Mouse (Mus musculus) layer of hippocampus, adult 2 months (tissue): Measurements from ENCODE around the gene 1190007I07Rik. TPM values are rescaled to one million over a fixed set of nuclear protein-coding genes. Genes with fewer than 3 reads are reported as not detected.
"Not testable (repeated sequence)": the region's sequence is repeated elsewhere in the genome, so short reads cannot be mapped to it uniquely, and the experiment has no call there.

Source experiments
- DNase-seq, 2 experiments: peaks; one replicate each; pipeline ENCODE4 v3.0.0; 2022; ENCODE audit warnings: low spot score in 2 of 2
- H3K27ac ChIP-seq: fragments of 200-600 bp; 2 replicates; pipeline ENCODE4 v1.8.1; 2022
- H3K4me3 ChIP-seq: fragments of 200-600 bp; 2 replicates; pipeline ENCODE4 v1.8.1; 2022; ENCODE audit warnings: mild to moderate bottlenecking
- CTCF ChIP-seq: fragments of 200-600 bp; conservative IDR thresholded peaks from 2 replicates; pipeline ENCODE4 v1.8.1; 2022; ENCODE audit warnings: antibody characterized with exemption, mild to moderate bottlenecking, moderate library complexity
- total RNA-seq, 2 experiments: library from RNA; stranded (reverse); gene quantifications; 2 replicates each; pipeline ENCODE4 v1.2.3; 2021

1190007I07Rik gene
- total RNA-seq, 2 experiments from 2014 or later: 21.7 to 23.1 TPM

DNA sequence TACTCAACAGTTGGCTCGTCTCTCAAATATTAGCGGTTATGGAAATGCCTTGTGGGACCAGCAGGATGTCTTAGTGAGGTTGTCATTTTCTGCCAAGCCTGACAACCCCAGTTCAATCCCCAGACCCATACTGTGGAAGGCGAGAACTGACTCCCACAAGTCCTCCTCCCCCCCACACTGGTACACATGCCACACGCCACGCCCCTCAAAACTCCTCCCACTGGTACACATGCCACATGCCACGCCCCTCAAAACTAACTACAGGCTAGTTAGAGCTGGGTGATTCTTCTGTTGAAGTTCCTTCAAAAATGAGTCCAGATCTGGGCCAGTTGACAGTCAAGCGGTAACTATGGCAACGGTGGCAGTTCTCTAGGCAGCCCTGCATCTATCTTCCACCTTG, 23.1 kb upstream of the 1190007I07Rik start:
- no peak for TF ChIP-seq CTCF
- DNase-seq: no peak
- Histone ChIP-seq H3K27ac (no peak overlapping the region), H3K4me3 (no peak overlapping the region)

- Histone ChIP-seq H3K4me3 (no peak overlapping the region), H3K27ac (no peak overlapping the region)
- TF ChIP-seq CTCF: no peak
- no peak for DNase-seq
Observed at GRCm38 (mm10) chr10:82641481-82641880, 18.5 kb upstream of the 1190007I07Rik start.

GRCm38 (mm10) chr10:82639032-82639698, 16.1 kb upstream of the 1190007I07Rik start:
- no peak overlapping the region for H3K4me3 ChIP-seq
- H3K27ac ChIP-seq: 0 out of 2 replicates have a peak overlapping the region, but pooled peaks have one; percentile 43
- no peak for DNase-seq
- peak; percentile 71 for TF ChIP-seq CTCF

- DNase-seq: no peak
- no peak for TF ChIP-seq CTCF
- no peak overlapping the region for H3K27ac ChIP-seq
- H3K4me3 ChIP-seq: no peak overlapping the region
Observed at GRCm38 (mm10) chr10:82636321-82636720, 13.3 kb upstream of the 1190007I07Rik start.

- TF ChIP-seq CTCF: no peak
- no peak overlapping the region for H3K4me3 ChIP-seq
- no peak for DNase-seq
- no peak overlapping the region for H3K27ac ChIP-seq
Observed at GRCm38 (mm10) chr10:82634348-82634747, 11.3 kb upstream of the 1190007I07Rik start.

DNA sequence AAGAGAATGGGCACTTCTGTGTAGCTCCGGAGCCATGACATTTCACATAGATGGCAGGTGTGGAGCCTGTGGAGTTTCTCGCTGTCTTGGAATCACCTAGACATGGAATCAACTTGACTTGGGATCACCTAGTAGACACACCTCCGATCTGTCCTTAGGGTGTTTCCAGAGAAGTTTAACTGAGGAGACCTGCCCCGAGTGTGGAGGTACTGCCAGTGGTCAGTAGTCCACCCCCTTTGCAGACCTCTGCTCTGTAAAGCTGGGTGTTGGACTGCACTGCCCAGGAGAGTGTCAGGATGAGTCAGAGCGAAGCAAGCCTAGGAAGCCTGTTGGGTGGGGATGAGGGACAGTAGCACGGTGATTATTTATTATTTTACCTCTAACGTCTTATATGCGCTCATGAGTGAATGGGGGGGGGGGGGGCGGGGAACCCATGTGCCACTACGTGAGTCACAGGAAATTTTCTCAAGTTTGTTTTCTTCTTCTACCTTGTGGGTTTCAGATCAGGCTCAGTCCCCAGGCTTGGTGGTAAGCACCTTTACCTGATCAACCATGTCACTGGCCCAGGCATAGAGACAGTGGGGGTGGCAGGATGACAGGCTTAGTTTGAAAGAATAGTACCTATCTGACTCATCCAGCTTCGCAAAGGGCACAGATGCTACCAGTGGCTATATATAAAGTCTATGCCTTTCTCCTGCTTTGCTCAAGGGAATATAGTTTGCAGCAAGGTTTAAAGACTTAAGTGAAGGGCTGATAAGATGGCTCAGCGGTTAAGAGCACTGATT, 9.7 kb upstream of the 1190007I07Rik start:
- H3K27ac ChIP-seq: no peak overlapping the region
- no peak overlapping the region for H3K4me3 ChIP-seq
- no peak for TF ChIP-seq CTCF
- no peak for DNase-seq

DNA sequence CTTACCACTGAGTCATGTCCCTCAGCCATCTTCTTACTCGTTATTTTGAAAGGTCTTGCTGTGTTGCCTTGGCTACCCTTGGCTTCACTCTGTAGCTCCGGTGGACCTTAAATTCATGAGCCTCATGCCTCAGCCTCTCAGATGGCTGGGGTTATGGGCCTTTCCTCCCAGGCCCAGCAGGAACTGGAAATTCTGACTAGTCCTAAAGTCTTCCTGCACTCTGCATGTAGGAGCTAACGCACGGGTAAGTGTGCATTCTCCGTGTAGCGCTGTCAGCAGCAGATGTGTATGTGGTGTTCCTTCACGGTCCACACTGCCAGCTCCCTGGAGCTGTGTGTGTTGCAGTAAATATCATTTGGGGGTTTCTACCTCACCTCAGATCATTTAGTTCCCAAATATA, 8.1 kb upstream of the 1190007I07Rik start:
- no peak for TF ChIP-seq CTCF
- no peak for DNase-seq
- Histone ChIP-seq H3K27ac (no peak overlapping the region), H3K4me3 (peak overlapping the region; percentile 66)

- H3K4me3 ChIP-seq: peak overlapping the region; percentile 66
- no peak for DNase-seq
- H3K27ac ChIP-seq: peak overlapping the region; percentile 97
- TF ChIP-seq CTCF: no peak
Observed at GRCm38 (mm10) chr10:82630497-82630896, 7.5 kb upstream of the 1190007I07Rik start.

DNA sequence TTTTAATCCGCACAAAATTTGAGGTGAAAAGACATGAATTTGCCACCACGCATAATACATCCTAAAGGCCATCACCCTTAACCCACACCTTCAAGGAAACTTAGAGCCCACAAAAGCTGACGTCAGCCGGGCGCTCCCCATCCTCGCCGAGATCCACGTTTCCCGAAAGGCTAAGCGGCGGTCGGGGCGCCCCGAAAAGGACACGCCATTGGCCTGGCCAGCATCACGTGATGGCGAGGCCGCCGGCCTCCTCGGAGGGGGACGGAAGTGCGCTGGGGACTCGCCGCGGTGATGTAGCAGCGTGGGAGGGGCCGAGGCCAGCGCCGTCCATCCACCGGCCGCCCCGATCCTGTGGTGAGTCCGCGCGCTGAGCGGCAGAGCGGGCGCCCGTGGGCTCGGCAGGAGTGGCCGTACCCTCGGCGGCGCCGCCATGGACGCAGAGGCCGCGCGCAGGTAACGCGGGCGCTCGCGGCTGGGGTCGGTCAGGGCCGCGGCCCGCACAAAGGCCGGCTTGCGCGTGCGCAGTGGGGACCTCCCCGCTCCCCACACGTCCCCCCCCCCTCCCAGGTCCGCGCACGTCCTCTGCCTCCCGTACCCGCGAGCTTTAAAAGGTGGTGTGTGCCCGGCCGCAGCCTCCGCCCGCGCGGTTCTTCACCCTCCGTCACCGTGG, 6.7 kb upstream of the 1190007I07Rik start, which contains the start of gene Tdg:
Tdg (plus strand) TSS at position 243 of the 670 bp plus-strand sequence.
- Histone ChIP-seq H3K27ac (peak within 1 kb of the TSS; percentile 97), H3K4me3 (peak within 1 kb of the TSS; percentile 66)
- peak; percentile 87 to 91 for DNase-seq

DNA sequence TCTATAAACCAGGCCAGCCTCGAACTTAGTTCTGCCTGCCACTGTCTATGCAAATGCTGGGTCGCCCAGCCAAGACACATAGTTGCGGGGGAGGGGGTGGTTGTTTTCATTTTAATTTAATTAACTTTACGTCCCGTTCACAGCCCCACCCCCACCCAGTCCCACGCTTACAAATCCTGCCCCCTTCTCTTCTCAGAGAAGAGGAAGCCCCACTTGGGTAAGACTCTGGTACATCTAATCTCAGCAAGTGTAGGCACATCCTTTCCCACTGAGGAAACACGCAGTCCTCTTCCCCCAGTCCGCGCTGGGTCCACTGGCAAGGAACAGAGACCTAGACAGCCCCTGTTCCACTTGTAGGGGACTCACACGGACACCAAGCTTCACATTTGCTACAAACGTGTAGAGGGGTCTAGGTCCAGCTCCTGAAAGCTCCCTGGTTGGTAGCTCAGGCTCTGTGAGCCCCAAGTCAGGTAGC, 6.1 kb upstream of the 1190007I07Rik start:
- no peak for TF ChIP-seq CTCF
- Histone ChIP-seq H3K4me3 (peak overlapping the region; percentile 66), H3K27ac (peak overlapping the region; percentile 97)
- DNase-seq: peak in 1 of 2 experiments; percentile 31

DNA sequence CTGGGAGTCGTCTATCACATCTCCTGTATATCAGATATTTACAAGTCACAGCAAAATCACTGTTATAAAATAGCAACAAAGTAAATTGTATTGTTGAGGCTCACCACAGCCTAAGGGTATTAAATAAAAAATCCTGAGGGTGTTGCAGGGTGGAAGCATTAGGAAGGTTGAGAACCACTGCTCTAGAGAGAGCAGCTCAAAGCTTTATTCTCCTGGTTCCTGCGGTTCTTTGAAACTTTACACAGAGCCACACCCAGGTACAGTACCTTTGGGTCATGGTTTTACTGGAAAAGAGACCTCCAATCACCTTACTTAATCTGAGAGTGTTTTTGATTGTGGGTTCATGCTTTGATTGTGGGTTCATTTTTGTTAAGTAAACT, 515 bp upstream of the 1190007I07Rik start:
- H3K4me3 ChIP-seq: peak overlapping the region; percentile 87
- peak overlapping the region; percentile 89 for H3K27ac ChIP-seq
- not testable (repeated sequence) for DNase-seq

- Histone ChIP-seq H3K27ac (peak overlapping the region; percentile 89), H3K4me3 (peak overlapping the region; percentile 87)
- no peak for DNase-seq
- no peak for TF ChIP-seq CTCF
Observed at GRCm38 (mm10) chr10:82622235-82622634, 793 bp downstream of the 1190007I07Rik start.

DNA sequence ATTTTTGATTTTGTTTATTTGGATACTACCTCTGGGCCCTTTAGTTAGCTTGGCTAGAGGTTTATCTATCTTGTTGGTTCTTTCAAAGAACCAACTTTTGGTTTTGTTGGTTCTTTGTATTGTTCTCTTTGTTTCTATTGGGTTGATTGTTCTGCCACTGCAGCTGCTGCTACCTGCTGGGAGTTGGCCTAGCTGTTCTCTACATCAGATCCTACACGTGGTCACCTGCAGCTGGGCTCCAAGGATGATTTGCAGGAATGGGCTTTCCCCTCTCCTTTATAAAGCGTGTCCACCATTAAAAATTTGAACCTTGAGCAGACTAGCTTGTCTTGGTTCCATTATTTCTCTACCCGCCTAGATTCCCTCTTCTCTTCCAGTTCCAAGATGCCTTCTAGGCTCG, 28.6 kb downstream of the 1190007I07Rik start:
- not testable (repeated sequence) for H3K27ac ChIP-seq, DNase-seq, H3K4me3 ChIP-seq

GRCm38 (mm10) chr10:82589673-82590072, 33.4 kb downstream of the 1190007I07Rik start:
- not testable (repeated sequence) for H3K27ac ChIP-seq

DNA sequence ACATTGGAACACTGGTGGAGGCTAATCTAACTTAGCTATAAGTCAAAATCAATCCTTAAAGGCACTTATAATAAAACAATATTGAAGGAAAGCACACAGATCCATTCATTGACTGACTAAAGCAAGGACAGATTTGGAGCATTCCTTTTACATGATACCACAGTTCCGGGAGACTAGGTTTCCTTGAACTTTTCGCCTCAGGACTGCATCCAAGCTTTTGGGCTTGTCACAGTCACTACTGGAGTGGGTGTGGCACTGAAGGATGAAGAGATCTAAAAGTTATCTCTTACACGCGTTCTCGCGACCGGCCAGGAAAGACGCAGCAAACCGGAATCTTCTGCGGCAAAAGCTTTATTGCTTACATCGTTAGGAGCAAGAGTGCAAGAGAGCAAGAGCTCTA, 51.9 kb downstream of the 1190007I07Rik start:
- H3K4me3 ChIP-seq, H3K27ac ChIP-seq, DNase-seq: not testable (repeated sequence)

More at GRCm38 (mm10) chr10:82589673-82590072, 33.4 kb downstream of the 1190007I07Rik start:
- H3K4me3 ChIP-seq, DNase-seq: not testable (repeated sequence)
